Mouse (Mus musculus) cortical plate, adult 2 months (tissue): Measurements from ENCODE around the gene Nelfe. TPM values are rescaled to one million over a fixed set of nuclear protein-coding genes. Genes with fewer than 3 reads are reported as not detected.

ENCODE experiments used
- H3K27ac ChIP-seq: fragments of 200-500 bp; 2 replicates; pipeline ENCODE4 v1.5.1; 2012; ENCODE audit warnings: low read length, control low read depth, inconsistent platforms; ENCODE audit not compliant: insufficient read depth
- H3K4me1 ChIP-seq: fragments of 200-500 bp; 2 replicates; pipeline ENCODE4 v1.6.1; 2011; ENCODE audit warnings: low read length; ENCODE audit not compliant: control insufficient read depth, insufficient read depth
- H3K4me3 ChIP-seq: fragments of 200-500 bp; 2 replicates; pipeline ENCODE4 v1.5.1; 2011; ENCODE audit warnings: mild to moderate bottlenecking, low read length, control low read depth; ENCODE audit not compliant: insufficient read depth
- CTCF ChIP-seq: fragments of 200-500 bp; IDR thresholded peaks from 2 replicates; pipeline ENCODE4 v1.5.1; 2011; ENCODE audit warnings: mild to moderate bottlenecking, control low read depth, low read length; ENCODE audit not compliant: insufficient read depth; ENCODE audit errors: extremely low read depth
- POLR2A ChIP-seq: fragments of 200-500 bp; IDR thresholded peaks from 2 replicates; pipeline ENCODE4 v1.6.1; 2011; ENCODE audit warnings: mild to moderate bottlenecking, low read length, control low read depth; ENCODE audit not compliant: insufficient read depth; ENCODE audit errors: extremely low read depth
- polyA plus RNA-seq: library from polyadenylated mRNA; depleted of rRNA; stranded (reverse); fragments of >200 nt; gene quantifications from 2 replicates; pipeline ENCODE4 v1.2.3, GENCODE M21; 2012

The Nelfe gene
- polyA plus RNA-seq, 1 experiment = 56.3 TPM

- Histone ChIP-seq H3K27ac (no peak overlapping the region), H3K4me3 (no peak overlapping the region), H3K4me1 (0 out of 2 replicates have a peak, but pooled peaks cover under 1% of the 10 kb centered on the region)
- TF ChIP-seq CTCF = no peak
- no peak for TF ChIP-seq POLR2A
Measured at GRCm38 (mm10) chr17:34890074-34890743, 40.0 kb downstream of the Nelfe start.

- Histone ChIP-seq H3K4me1 (0 out of 2 replicates have a peak, but pooled peaks cover 2% of the 10 kb centered on the region), H3K4me3 (no peak overlapping the region), H3K27ac (no peak overlapping the region)
- TF ChIP-seq CTCF = no peak
- TF ChIP-seq POLR2A = no peak
Measured at GRCm38 (mm10) chr17:34891377-34891776, 41.2 kb downstream of the Nelfe start.

- H3K4me3 ChIP-seq = peak overlapping the region; percentile 42; the same call in 1 of the 2 replicates
- H3K4me1 ChIP-seq = peaks cover 3% of the 10 kb centered on the region; the same call in 1 of the 2 replicates
- TF ChIP-seq CTCF (no peak), POLR2A (no peak)
- H3K27ac ChIP-seq = peak overlapping the region; percentile 66; the same call in 1 of the 2 replicates
Measured at GRCm38 (mm10) chr17:34893072-34893824, 43.1 kb downstream of the Nelfe start.

GRCm38 (mm10) chr17:34894074-34894597 lies 43.9 kb downstream of the Nelfe start:
- peaks cover 3% of the 10 kb centered on the region; the same call in 1 of the 2 replicates for H3K4me1 ChIP-seq
- H3K27ac ChIP-seq = peak overlapping the region; percentile 66
- TF ChIP-seq CTCF (no peak), POLR2A (peak; percentile 75)
- peak overlapping the region; percentile 42 for H3K4me3 ChIP-seq

GRCm38 (mm10) chr17:34894801-34895530 lies 44.8 kb downstream of the Nelfe start:
- Histone ChIP-seq H3K4me1 (peaks cover 3% of the 10 kb centered on the region; the same call in 1 of the 2 replicates), H3K27ac (peak overlapping the region; percentile 6; the same call in 1 of the 2 replicates), H3K4me3 (peak overlapping the region; percentile 42)
- no peak for TF ChIP-seq CTCF
- TF ChIP-seq POLR2A = no peak

- H3K27ac ChIP-seq = no peak overlapping the region
- H3K4me3 ChIP-seq = no peak overlapping the region; the same call in 1 of the 2 replicates
- H3K4me1 ChIP-seq = peaks cover 3% of the 10 kb centered on the region; the same call in 1 of the 2 replicates
- no peak for TF ChIP-seq CTCF
- TF ChIP-seq POLR2A = no peak
Measured at GRCm38 (mm10) chr17:34895724-34896123, 45.5 kb downstream of the Nelfe start.

GRCm38 (mm10) chr17:34896366-34896765 lies 46.2 kb downstream of the Nelfe start:
- TF ChIP-seq POLR2A (no peak), CTCF (no peak)
- Histone ChIP-seq H3K4me1 (peaks cover 3% of the 10 kb centered on the region; the same call in 1 of the 2 replicates), H3K27ac (no peak overlapping the region), H3K4me3 (no peak overlapping the region)

GRCm38 (mm10) chr17:34897373-34898159 lies 47.4 kb downstream of the Nelfe start:
- Histone ChIP-seq H3K4me1 (peaks cover 3% of the 10 kb centered on the region; the same call in 1 of the 2 replicates), H3K4me3 (peak overlapping the region; percentile 53), H3K27ac (peak overlapping the region; percentile 84; the same call in 1 of the 2 replicates)
- no peak for TF ChIP-seq POLR2A
- no peak for TF ChIP-seq CTCF

- peaks cover 3% of the 10 kb centered on the region; the same call in 1 of the 2 replicates for H3K4me1 ChIP-seq
- peak within 1 kb of the TSS; percentile 84 for H3K27ac ChIP-seq
- H3K4me3 ChIP-seq = peak within 1 kb of the TSS; percentile 53
- TF ChIP-seq POLR2A = peak; percentile 34; the same call in 1 of the 2 replicates
- no peak for TF ChIP-seq CTCF
Measured at GRCm38 (mm10) chr17:34898160-34898586, 48.0 kb downstream of the Nelfe start, which contains the start of the genes C2 and Ehmt2. C2 (minus strand) TSS chr17:34898265. Ehmt2 (plus strand) TSS chr17:34898469.
